Mouse (Mus musculus): ENCODE results near the gene Kri1. TPM values are rescaled to one million over a fixed set of nuclear protein-coding genes. Genes with fewer than 3 reads are reported as not detected.
"Not testable (repeated sequence)": the region's sequence is repeated elsewhere in the genome, so short reads cannot be mapped to it uniquely, and the experiment has no call there.

Kri1 gene
- polyA plus RNA-seq, 1 experiment from 2014 or later: 15.7 TPM

DNA sequence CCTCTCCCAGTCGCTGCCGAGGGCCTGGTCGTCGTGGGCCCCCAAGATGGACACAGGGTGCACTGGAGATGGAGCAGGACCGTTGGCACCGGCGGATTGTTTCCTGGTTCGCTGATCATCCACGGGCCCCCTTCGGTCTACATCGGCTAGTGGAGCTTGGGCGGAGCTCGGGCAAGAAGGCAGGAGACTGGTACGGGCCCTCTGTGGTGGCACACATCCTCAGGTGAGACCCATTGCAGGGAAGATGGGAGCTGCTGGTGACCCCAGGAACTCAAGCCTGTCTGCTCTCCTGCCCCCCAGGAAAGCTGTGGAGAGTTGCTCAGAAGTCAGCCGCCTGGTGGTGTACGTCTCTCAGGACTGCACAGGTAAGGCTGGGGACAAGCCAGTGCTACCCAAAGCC is 19.5 kb downstream of the Kri1 start:
- Histone ChIP-seq H3K4me3 (no peak overlapping the region), H3K27ac (replicated peaks) (no peak overlapping the region), H3K27me3 (no peaks in the 10 kb centered on the region), H3K9me3 (no peaks in the 10 kb centered on the region), H3K4me2 (no peak overlapping the region), H3K36me3 (peaks cover 56% of the 10 kb centered on the region), H3K9ac (no peak overlapping the region), H3K4me1 (replicated peaks) (peaks cover 25% of the 10 kb centered on the region)
- no peak for ATAC-seq (ENCODE audit: low FRiP score, low read depth)
- WGBS: 93% methylated on average over 16 of the region's 16 CpGs

DNA sequence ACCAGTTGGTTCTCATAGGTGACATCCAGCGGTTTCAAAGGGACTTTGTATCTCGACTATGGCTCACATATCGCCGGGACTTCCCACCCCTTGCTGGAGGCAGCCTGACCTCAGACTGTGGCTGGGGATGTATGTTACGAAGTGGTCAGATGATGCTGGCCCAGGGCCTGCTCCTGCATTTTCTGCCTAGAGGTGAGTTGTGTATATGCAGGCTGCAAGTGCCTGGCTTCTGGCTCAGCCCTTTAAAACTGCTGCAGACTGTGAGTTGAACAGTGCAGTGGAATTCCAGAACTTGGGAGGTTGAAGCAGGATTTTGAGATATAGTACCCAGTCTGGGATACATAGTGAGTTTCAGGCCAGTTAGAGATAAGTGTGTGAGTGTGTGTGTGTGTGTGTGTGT is 20.9 kb downstream of the Kri1 start:
- Histone ChIP-seq H3K9me3 (no peaks in the 10 kb centered on the region), H3K36me3 (peaks cover 42% of the 10 kb centered on the region), H3K27ac (replicated peaks) (no peak overlapping the region), H3K4me1 (replicated peaks) (peaks cover 25% of the 10 kb centered on the region), H3K9ac (no peak overlapping the region), H3K4me3 (no peak overlapping the region), H3K4me2 (peak overlapping the region; percentile 85; the same call in 1 of the 2 replicates), H3K27me3 (no peaks in the 10 kb centered on the region)
- ATAC-seq (ENCODE audit: low FRiP score, low read depth): no peak
- 96% methylated on average over 5 of the region's 5 CpGs for WGBS

DNA sequence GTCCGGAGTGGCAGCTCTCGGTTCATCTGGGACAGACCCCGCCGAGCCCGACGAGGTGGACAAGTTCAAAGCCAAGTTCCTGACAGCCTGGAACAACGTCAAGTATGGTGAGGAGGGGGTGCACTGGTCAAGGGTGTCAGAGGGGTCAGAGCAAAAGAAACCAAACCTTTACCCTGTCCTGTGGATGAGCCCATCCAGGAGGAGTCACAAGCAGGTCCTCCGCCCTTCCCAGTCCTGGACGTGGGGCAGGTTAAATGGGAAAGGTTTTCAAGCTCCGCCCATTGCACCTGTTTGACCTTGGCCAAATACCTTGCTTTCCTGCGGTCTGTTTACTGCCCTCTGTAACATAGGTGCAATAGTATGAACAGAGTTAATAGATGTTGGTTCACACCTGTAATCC is 22.2 kb downstream of the Kri1 start:
- ATAC-seq (ENCODE audit: low FRiP score, low read depth): no peak
- peak overlapping the region; percentile 77 for H3K9ac ChIP-seq
- no peaks in the 10 kb centered on the region for H3K9me3 ChIP-seq
- H3K4me2 ChIP-seq: peak overlapping the region; percentile 85
- peak overlapping the region; percentile 72; the same call in 1 of the 2 replicates for H3K27ac ChIP-seq (replicated peaks)
- H3K4me1 ChIP-seq (replicated peaks): peaks cover 25% of the 10 kb centered on the region
- peak overlapping the region; percentile 76 for H3K4me3 ChIP-seq
- 9% methylated on average over 11 of the region's 11 CpGs for WGBS
- H3K27me3 ChIP-seq: no peaks in the 10 kb centered on the region
- peaks cover 31% of the 10 kb centered on the region for H3K36me3 ChIP-seq

DNA sequence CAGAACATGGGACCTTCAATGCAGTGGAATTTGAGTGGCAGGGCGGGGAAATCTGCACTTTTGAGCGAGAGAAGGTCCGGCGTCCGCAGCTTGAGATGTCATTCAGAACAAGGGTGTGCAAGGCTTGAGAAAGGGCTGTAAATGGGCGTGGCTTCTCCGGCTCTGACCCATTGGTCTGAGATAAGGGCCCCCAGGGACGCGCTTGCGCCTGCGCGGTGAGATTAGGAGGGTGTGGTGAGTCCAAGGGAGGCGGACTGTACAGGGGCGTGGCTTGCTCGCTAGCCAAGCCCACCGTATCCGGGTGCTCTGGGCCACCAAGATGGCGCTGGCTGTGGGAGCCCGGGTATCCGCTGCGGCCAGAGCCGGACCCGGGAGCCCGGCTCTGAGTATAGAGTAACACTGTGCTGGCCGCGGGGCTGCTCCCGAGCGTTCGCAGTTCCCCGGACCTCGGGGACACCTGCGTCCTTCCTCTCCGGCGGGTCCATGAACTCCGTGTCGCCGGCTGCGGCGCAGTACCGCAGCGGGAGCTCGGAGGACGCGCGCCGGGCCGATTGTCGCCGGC is 22.7 kb downstream of the Kri1 start, which contains the start of gene Atg4d:
Gene Atg4d (plus strand): TSS at position 294 of the 562 bp plus-strand sequence.
- H3K9ac ChIP-seq: peak within 1 kb of the TSS; percentile 77
- peak; percentile 97 for ATAC-seq (ENCODE audit: low FRiP score, low read depth)

DNA sequence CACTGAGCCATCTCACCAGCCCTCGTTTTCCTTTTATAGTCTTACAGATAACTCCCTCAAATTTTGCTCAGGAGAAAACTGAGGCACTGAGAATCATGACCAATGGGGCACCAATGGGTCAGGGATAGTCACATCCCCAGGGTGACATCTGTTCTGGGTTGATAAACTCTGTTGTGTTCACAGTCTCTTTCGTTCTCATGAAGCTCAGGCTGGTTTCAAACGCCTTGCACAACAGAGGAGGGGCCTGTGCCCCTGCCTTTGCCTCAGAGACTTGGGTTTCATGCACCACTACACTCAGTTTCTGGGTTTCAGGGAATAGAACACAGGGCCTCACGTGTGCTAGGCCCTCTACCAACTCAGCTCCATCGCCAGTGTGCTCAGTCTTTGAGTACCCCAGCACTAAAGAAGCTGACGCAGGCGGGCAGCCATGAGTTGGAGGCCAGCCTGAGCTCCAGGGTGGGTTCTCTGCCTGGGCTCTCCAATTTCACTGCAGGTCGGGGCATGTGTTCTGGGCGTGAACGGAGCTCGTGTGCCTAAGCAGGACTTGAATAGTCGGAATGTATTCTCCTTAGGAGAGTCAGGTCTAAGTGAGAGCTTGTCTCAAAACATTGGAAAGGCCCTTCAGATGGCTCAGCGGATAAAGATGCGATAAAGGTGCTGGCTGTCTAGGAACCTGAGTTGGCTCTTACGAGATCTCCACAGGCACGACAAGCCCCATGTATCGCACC is 23.3 kb downstream of the Kri1 start:
- peak overlapping the region; percentile 76 for H3K4me3 ChIP-seq
- ATAC-seq (ENCODE audit: low FRiP score, low read depth): peak; percentile 6; the same call in 1 of the 2 replicates
- peak overlapping the region; percentile 82 for H3K27ac ChIP-seq (replicated peaks)
- 19% methylated on average over 17 of the region's 17 CpGs for WGBS
- H3K9me3 ChIP-seq: no peaks in the 10 kb centered on the region
- peak overlapping the region; percentile 57 for H3K9ac ChIP-seq
- H3K36me3 ChIP-seq: peaks cover 21% of the 10 kb centered on the region
- peak overlapping the region; percentile 85 for H3K4me2 ChIP-seq
- H3K27me3 ChIP-seq: 0 out of 2 replicates have a peak, but pooled peaks cover 3% of the 10 kb centered on the region
- peaks cover 25% of the 10 kb centered on the region for H3K4me1 ChIP-seq (replicated peaks)

More for the DNA sequence above, 22.7 kb downstream of the Kri1 start, which contains the start of gene Atg4d:
- Histone ChIP-seq H3K27ac (replicated peaks) (peak within 1 kb of the TSS; percentile 82), H3K4me1 (replicated peaks) (peaks cover 25% of the 10 kb centered on the region), H3K4me3 (peak within 1 kb of the TSS; percentile 76), H3K27me3 (no peaks in the 10 kb centered on the region), H3K4me2 (peak within 1 kb of the TSS; percentile 85), H3K36me3 (peaks cover 25% of the 10 kb centered on the region), H3K9me3 (no peaks in the 10 kb centered on the region)
- WGBS: under 1% methylated on average over 49 of the region's 49 CpGs

DNA sequence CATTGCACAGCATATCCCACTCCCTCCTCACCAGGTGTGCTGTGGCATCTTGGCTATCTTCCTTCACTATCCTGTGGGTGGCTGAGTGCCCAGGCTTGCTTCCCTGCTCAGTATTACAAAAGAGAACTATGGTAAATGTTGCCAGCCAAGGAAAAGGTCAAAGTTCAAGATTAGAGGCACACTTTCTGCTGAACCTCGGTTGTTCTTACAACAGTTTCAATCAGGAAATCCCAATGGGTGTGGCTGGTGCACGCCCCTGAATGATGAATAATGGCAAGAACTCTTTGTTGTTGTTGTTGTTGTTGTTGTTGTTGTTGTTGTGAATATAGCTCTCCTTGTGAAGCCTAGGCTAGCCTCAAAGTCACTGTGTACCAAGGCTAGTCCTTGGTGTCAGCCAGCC is 25.9 kb downstream of the Kri1 start:
- H3K27ac ChIP-seq (replicated peaks): no peak overlapping the region
- 69% methylated on average over 2 of the region's 2 CpGs for WGBS
- H3K4me2 ChIP-seq: no peak overlapping the region
- no peak overlapping the region for H3K4me3 ChIP-seq
- no peak for ATAC-seq (ENCODE audit: low FRiP score, low read depth)
- 0 out of 2 replicates have a peak, but pooled peaks cover 3% of the 10 kb centered on the region for H3K27me3 ChIP-seq
- H3K4me1 ChIP-seq (replicated peaks): peaks cover 18% of the 10 kb centered on the region
- H3K9ac ChIP-seq: no peak overlapping the region
- no peaks in the 10 kb centered on the region for H3K36me3 ChIP-seq
- H3K9me3 ChIP-seq: no peaks in the 10 kb centered on the region

DNA sequence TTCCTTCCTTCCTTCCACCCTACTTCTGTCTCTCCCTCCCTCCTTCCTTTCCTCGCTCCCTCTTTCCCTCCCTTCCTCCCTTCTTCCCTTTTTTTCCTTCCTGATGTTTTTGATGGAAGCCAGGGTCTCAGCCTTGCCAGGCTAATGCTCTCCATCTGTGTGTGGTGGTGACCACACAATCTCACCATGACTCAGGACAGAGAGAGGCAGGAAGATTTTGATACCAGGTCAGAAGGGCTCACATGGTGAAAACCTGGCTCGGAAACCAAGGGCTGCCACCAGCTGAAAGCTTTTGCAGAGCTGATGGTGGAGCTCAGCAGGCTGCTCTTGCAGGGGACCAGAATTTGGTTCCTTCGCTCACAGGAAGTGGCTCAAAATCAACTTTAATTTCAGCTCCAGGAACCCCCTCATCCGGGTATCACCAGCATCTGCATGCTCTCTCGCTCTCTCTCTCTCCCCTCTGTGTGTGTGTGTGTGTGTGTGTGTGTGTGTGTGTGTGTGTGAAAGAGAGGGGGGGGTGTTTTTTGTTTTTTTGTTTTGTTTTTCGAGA is 27.2 kb downstream of the Kri1 start:
- peaks cover 6% of the 10 kb centered on the region for H3K4me1 ChIP-seq (replicated peaks)
- H3K4me2 ChIP-seq: no peak overlapping the region
- 0 out of 2 replicates have a peak, but pooled peaks cover 3% of the 10 kb centered on the region for H3K27me3 ChIP-seq
- H3K4me3 ChIP-seq: no peak overlapping the region
- H3K27ac ChIP-seq (replicated peaks): no peak overlapping the region
- 80% methylated on average over 6 of the region's 6 CpGs for WGBS
- no peak for ATAC-seq (ENCODE audit: low FRiP score, low read depth)
- H3K36me3 ChIP-seq: no peaks in the 10 kb centered on the region
- no peak overlapping the region for H3K9ac ChIP-seq
- H3K9me3 ChIP-seq: no peaks in the 10 kb centered on the region

DNA sequence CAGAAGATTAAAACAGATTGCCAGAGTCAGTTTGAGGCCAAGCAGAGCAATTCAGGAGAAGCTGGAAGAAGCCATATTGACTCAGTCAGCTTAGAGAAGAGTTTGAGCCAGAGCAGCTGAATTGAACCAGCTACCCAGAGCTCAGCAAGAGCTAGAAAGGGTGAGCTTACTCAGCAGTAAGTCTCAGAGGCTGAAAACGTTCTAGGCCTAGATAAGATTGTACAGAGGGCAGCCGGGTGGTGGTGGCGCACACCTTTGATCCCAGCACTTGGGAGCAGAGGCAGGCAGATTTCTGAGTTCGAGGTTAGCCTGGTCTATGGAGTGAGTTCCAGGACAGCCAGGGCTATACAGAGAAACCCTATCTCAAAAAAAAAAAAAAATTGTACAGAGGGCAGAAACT is 31.4 kb downstream of the Kri1 start:
- not testable (repeated sequence) for H3K9me3 ChIP-seq; H3K4me1 ChIP-seq (replicated peaks); H3K27me3 ChIP-seq; ATAC-seq (ENCODE audit: low FRiP score, low read depth); H3K27ac ChIP-seq (replicated peaks); H3K4me3 ChIP-seq; H3K4me2 ChIP-seq; H3K9ac ChIP-seq; H3K36me3 ChIP-seq
- WGBS: 77% methylated on average over 4 of the region's 4 CpGs

DNA sequence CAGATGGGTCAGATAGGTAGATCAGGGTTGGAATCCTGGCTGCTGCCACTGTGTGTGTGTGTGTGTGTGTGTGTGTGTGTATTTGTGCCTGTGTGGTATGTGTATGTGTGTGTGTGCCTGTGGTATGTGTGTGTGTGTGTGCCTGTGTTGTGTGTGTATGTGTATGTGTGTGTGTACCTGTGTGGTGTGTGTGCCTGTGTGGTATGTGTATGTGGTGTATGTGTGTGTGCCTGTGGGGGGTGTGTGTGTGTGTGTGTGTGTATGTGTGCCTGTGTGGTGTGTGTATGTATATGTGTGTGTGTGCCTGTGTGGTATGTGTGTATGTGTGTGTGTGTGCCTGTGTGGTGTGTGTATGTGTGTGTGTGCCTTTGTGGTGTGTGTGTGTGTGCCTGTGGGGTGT is 33.1 kb downstream of the Kri1 start:
- H3K9ac ChIP-seq: no peak overlapping the region
- no peak overlapping the region for H3K4me2 ChIP-seq
- no peaks in the 10 kb centered on the region for H3K4me1 ChIP-seq (replicated peaks)
- no peaks in the 10 kb centered on the region for H3K36me3 ChIP-seq
- no peak overlapping the region for H3K27ac ChIP-seq (replicated peaks)
- H3K27me3 ChIP-seq: peaks cover 20% of the 10 kb centered on the region
- no peaks in the 10 kb centered on the region for H3K9me3 ChIP-seq
- H3K4me3 ChIP-seq: no peak overlapping the region
- ATAC-seq (ENCODE audit: low FRiP score, low read depth): no peak

DNA sequence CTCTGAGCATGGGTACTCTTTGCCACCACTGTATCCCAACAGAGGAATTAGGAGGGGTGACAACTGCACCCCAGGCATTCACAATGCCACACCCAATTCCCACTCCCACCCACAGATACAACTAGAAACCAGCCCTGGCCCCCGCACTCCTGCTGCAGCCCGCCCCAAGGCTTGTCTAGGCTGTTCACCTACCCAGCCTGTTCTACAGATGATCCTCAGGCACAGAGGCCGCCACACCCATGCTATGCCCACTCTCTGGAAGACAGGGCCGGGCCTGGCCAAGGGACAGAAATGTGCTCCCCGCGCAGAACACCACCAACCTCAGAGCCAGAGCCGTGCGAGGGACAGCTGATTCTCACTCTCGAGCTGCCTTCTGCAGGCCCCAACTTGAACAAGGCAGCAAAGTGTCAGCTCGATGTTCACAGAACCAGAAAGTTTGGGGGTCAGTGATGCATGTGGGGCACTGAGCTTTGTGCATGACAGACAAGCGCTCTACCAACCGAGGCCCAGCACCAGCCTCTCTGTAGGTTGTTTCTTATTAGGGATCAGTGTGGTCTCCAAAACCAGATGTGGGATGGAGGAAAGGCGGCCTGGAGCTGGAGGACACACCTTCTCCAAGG is 36.5 kb downstream of the Kri1 start:
- Histone ChIP-seq H3K27me3 (peaks cover 49% of the 10 kb centered on the region), H3K4me1 (replicated peaks) (peaks cover 5% of the 10 kb centered on the region; the same call in 1 of the 2 replicates), H3K36me3 (no peaks in the 10 kb centered on the region), H3K9ac (no peak overlapping the region), H3K4me3 (no peak overlapping the region), H3K4me2 (no peak overlapping the region), H3K27ac (replicated peaks) (no peak overlapping the region), H3K9me3 (no peaks in the 10 kb centered on the region)
- 75% methylated on average over 13 of the region's 13 CpGs for WGBS
- no peak for ATAC-seq (ENCODE audit: low FRiP score, low read depth)

DNA sequence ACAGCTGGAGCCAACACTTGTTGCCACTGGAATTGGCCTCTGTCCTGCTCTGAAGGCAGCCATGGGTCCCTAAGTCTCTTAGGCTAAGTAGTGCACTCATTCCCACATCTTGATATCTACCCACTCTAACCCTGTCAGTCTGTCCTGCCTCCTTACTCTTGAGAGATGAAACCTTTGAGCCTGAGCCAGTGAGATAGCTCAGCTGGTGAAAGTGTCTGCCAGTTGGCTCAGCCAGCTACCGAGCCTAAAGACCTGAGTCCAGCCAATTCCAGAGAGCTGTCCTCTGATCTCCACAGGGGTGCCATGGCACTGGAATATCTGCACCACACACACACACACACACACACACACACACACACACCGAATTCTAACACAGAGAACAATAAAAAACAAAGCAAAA is 37.3 kb downstream of the Kri1 start:
- no peak overlapping the region for H3K9ac ChIP-seq
- 48% methylated on average over 2 of the region's 2 CpGs for WGBS
- no peak overlapping the region for H3K27ac ChIP-seq (replicated peaks)
- H3K9me3 ChIP-seq: no peaks in the 10 kb centered on the region
- no peak for ATAC-seq (ENCODE audit: low FRiP score, low read depth)
- H3K36me3 ChIP-seq: no peaks in the 10 kb centered on the region
- no peak overlapping the region for H3K4me3 ChIP-seq
- H3K4me2 ChIP-seq: no peak overlapping the region
- peaks cover 5% of the 10 kb centered on the region for H3K4me1 ChIP-seq (replicated peaks)
- H3K27me3 ChIP-seq: peaks cover 56% of the 10 kb centered on the region
